Mouse (Mus musculus) granulocyte monocyte progenitor cell, adult 5-6 weeks (primary cell): Measurements from ENCODE around the gene Dazap1. TPM values are rescaled to one million over a fixed set of nuclear protein-coding genes. Genes with fewer than 3 reads are reported as not detected.

Experiments
- ATAC-seq: replicated peaks from 2 replicates; pipeline ENCODE4 v1.8.0; 2016; ENCODE audit warnings: mild to moderate bottlenecking, moderate TSS enrichment, inconsistent platforms; ENCODE audit not compliant: poor library complexity, severe bottlenecking
- total RNA-seq, 2 experiments: library from RNA; stranded (forward) in 1 of 2; stranded (reverse) in 1 of 2; fragments of 200-712, 200-1000 nt in 1 of 2; fragments of >200 nt in 1 of 2; fragmentation: Nextera tagmentation in 1 of 2; gene quantifications; 2 replicates each; pipeline ENCODE4 v1.2.3; 2014 to 2017

Gene Dazap1
- total RNA-seq, 2 experiments from 2014 or later, result 128 to 157 TPM

DNA sequence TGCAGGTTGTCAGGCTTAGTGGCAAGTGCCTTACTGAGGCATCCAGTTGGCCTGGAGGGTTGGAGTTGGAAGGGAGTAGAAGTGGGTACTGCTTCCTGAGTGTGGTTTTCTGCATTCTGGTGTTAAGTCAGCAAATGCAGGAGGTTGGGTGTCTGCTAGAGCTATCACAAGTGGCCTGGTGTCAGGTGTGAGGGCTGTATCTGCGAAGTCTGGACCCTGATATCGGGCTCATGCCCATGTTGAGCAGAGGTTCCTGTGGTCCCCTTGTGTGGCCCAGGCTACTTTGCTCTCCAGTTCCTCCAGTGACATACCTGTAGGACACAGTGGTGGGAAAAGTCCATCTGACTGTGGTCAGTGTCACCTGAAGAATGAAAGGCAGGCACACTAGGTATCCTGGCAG is 8.8 kb downstream of the Dazap1 start:
- no peak for ATAC-seq

DNA sequence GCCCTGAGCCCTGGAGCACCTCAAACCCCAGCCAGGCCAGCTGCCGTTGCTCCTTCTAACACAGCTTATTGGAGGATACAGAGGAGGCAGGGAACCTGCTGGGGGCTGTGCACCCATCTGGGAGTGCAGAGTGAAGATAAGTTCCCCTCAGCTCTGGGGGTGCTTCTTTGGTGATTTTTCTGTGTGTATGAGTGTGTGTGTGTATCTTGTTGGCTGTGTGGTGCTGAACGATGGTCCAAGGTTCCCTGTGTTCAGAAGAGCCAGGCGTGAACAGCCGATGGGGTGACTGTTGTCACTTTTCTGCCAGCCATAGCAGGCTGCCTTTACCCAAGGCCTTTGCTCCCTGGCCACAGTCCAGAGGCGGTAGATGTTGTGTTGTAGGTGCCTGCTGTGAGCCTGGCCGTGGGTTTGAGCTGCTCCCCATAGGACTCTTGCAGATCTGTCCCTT is 9.5 kb downstream of the Dazap1 start:
- no peak for ATAC-seq

DNA sequence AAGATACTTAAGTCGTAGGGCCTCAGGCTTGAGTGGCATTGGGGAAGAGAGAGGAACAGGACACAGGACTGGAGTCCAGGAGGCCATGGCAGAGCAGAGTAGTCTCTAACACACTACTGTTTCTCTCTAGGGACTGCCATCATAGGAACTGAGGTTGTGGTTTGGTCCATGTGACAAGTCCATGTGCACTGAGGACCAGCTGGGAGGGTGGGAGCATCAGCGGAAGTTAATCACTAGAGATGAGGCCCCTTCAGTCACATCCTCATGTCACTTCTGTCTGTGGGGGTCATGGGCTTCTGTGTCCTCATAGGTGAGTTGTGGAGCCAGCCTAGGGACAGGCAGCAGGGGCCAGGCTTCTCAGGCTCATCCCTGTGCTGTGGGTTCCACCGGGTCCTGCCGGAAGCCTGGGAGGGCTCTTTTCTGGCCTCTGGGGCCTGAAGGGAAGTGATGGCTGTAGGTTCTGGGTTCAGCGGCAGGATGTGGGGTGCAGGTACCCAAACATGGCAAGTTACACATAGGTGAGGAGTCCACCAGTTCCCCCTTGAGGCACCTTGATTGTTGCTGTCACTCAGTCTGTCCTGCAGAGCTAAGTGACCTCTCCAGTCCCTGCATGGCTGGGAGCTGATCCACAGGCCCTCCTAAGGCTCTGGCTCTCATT is 10.0 kb downstream of the Dazap1 start:
- ATAC-seq, result peak; percentile 63

DNA sequence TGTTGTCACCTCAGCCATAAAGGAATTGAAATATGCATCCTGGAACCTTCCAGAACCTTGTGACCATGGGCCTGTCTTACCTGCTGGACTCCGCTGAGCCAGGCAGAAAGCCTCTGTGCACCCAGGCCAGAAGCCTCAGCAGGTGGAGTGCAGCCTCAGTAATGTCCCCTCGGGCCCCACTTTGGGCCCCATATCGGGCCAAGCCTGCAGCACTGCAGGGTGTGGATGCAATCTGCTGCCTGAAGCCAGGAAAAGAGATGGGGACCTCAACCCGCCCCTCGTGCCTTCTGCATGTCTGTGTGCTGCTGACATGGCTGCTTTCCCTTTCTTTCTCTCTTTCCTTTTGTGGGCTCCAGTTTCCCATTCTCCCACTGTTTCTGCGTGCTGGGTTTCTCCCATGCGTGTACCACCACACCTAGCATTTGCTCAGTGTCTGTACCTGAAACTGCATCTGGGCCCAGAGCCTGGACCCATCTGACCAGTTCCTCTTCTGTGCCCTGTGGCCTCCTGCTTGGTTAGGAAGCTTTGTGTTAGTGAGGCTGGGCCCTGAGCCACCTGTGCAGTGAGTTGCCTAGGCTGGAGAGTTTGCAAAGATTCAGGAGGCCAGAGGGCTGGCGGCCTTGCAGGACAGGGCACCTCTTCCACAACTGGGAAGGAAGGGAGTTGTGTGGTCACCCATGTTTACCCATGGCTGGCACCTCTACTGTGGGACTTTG is 10.7 kb downstream of the Dazap1 start:
- no peak for ATAC-seq

DNA sequence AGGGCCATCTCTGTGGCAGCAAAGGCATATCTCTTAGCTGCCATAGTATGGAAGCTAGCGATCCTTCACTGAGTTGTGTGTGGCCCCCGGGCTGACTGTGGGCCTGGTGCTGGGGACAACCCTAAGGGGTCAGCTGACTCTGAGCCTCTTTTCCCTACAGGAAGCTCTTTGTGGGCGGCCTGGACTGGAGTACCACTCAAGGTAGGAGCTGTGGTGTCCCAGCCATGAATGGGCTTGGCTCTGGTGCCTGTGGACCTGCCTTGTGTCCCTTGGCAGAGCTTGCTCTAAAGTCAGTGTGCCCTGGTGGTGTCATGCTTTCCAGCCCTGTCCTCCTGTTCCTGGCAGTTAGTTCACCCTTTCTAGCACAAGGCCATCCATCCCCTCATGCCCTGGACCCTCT is 12.6 kb downstream of the Dazap1 start:
- ATAC-seq, result no peak

DNA sequence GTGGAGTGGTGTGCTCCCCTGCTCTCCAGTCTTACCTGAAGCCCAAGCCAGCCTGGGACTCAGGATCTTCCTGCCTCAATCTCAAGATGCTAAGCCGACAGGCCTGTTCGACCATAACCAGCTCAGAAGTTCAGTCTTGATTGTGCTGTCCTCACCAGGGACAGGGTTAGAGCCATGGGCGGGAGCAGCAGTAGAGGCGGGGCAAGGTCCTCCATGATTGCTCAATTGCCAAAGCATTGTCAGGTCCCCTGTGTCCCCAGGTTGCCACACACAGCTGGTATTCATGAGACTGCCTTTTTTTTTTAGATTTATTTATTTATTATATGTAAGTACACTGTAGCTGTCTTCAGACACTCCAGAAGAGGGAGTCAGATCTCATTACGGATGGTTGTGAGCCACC is 15.0 kb downstream of the Dazap1 start:
- ATAC-seq, result peak; percentile 41; the same call in 1 of the 2 replicates

DNA sequence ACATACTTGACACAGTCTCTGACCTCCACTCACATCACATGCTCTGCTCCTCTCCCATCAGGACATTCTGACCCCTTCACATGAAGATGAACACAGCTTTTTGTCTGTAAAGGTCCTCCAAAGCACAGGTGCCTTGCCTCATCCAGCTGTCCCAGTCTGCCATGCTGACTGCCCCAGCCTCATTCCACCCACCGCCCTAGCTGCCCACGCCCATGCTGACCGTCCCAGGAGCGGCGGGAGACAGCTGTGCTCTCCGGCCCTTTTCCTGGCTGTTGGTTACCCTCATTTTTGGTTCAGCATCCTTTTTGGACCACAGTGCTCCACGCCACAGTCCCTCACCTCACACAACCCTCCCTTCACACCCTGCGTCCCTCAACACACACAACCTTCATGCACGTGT is 17.1 kb downstream of the Dazap1 start:
- no peak for ATAC-seq

DNA sequence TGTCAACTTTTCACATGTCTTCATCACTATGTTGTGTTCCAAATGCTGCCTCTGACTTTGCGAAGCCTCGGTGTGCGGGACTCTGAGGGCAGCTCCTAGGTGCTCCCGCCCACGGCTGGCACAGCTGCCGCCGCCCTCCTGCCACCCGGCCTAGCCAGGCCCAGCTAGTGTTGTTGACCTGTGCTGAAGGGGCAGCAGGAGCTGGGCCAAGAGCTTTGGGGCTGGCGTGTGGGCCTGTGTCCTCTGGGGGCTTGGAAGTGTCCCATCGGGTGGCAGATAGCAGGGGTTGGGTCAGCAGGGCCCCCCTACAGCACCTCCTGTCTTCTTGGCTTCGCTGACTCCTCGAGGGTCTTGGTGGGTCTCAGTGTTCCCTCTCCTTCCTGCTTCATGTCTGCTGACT is 18.0 kb downstream of the Dazap1 start:
- ATAC-seq, result no peak

DNA sequence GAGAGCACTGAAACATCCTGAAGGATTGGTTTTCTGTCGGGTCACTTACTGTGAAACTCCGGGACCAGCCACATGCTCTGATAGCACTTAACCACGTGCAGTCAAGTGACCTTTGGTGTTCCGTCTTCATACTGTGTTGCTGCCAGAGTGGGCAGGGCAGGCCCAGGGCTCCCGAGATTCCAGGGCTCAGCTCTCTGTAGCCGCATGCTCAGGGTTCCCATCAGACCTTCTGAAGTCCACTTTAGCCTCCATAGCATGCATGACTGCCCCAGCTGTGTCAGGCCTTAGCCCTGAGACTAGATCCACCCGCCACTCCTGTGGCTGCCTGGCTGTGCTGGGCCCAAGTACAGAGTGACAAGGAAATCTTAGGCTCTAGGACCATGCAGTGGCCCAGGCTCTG is 20.0 kb downstream of the Dazap1 start:
- ATAC-seq, result no peak

DNA sequence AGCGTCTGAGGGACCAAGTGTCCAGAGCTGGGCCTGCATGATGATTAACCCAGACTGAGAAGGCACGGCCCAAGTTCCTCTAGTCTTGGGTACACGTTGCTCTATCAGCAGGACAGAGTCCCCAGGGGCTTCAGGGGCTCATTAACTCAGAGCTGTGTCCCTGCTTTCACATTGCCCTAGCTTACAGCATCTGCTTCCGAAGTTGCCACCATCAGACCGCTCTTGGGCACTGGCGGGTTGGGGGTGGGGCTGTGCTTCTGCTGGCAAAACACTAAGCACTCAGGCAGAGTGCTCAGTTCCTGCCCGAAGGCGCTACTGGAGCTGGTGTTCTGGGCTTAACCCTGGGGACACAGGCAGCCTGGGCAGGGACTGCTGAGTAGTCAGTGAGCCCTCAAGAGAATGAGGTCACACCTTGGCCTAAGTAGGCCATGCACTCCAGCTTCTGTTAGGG is 20.7 kb downstream of the Dazap1 start:
- ATAC-seq, result peak; percentile 21; the same call in 1 of the 2 replicates

DNA sequence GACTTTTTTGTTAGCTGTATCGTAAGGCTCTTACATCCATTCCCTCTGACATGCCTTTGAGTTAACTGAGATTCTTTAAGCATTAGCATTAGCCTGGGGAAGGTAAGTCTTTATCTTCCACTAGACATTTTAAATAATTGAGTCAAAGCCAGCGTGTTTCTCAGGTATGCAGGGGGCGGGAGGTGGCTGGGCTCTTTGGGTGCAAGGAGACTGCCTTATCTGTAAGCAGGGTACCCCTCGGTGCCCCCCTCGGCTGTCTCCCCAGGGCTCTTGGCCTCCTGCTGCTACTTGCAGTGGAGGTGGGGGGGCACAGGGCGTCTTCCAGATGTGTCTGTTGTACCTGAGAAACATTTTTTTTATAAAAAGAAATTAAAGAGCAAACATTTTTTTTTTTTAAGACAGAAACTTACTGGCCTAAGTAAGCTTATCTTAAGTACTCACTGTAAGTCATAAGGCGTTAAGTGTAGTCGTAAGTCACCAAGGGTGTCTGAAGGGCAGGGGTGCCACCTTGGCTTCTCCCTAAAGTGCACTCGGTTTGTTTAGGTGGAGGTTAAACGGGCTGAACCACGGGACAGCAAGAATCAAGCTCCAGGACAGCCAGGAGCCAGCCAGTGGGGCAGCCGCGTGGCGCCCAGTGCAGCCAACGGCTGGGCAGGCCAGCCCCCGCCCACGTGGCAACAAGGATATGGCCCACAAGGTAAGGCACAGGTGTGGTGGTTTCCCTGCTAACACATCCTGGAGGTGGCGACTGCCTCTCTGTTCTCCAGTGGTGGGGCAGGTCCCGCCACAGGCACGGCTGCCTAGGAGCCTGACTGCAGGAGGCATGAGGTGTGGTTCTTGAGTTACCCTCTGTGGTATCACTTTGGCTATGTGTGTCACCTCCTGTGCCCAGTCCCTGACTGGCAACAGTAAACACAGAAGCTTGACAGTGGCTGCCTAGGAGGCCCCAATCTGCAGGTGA is 21.5 kb downstream of the Dazap1 start:
- ATAC-seq, result no peak

DNA sequence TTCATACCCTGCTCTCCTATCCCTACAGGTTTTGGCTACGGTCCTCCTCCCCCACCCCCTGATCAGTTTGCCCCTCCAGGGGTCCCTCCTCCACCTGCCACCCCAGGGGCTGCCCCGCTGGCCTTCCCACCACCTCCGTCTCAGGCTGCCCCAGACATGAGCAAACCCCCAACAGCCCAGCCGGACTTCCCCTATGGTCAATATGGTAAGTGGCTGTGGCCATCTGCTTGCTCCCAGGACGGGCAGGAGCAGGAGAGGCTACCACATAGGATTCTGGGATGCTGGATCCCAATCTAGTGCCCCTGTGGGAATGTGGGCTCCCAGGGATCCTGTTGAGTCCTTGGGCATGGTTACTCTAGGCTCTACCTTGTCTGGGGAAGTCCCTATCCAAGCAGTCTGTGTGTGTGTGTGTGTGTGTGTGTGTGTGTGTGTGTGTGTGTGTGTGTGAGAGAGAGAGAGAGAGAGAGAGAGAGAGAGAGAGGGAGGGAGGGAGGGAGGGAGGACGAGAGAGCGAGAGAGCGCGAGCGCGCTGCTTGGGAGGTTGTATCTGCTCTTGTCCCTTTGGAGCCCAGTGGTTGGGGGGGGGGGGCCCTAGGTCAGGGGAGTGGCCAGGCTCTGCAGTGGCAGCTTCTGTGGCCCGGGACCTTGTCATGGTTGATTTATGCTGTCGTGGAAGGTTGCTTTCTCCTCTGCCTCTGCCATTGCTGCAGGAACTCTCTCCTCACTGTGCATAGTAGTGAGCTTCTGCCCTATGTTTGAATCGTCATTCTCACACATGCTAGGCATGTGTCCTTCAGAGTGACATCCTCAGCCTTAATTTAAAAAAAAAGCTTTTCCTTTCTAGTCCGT is 24.2 kb downstream of the Dazap1 start:
- ATAC-seq, result no peak

DNA sequence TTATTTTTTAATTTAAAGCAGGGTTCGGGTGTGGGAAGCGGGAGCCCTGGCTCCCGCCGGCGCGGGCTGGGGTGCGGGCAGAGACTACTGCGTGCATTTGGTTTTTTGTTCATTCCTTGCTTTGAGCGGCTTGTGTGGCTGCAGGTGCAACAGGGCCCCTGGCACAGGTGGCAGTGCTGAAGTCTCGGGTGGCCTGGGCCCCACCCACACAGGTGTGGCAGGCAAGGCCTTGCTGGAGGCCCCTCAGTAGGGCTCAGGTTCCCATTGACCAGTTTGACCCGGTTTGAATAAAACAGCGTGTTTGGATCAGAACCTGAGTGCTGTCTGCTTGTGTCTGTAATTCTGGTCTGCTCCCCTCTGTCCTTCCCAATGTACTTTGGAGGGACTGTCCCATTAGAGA is 26.8 kb downstream of the Dazap1 start:
- ATAC-seq, result no peak

DNA sequence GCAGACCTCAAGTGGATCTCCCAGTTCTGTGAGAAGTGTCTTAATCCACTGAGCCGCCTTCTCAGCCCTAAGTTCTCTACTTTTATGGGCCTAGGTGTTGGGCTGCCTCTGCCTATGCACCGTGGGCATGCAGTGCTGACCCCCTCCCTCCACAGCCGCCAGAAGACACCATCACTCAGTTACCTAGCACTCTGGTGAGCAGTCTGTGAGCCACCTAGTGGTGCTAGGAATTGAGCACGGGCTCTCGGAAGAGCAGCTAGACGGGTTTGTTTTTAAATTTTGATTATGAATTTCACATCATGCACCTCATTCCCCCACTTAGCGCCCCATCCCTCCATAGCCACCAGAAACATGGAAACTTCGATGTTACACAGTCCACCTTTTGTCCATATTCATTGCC is 27.4 kb downstream of the Dazap1 start:
- no peak for ATAC-seq

DNA sequence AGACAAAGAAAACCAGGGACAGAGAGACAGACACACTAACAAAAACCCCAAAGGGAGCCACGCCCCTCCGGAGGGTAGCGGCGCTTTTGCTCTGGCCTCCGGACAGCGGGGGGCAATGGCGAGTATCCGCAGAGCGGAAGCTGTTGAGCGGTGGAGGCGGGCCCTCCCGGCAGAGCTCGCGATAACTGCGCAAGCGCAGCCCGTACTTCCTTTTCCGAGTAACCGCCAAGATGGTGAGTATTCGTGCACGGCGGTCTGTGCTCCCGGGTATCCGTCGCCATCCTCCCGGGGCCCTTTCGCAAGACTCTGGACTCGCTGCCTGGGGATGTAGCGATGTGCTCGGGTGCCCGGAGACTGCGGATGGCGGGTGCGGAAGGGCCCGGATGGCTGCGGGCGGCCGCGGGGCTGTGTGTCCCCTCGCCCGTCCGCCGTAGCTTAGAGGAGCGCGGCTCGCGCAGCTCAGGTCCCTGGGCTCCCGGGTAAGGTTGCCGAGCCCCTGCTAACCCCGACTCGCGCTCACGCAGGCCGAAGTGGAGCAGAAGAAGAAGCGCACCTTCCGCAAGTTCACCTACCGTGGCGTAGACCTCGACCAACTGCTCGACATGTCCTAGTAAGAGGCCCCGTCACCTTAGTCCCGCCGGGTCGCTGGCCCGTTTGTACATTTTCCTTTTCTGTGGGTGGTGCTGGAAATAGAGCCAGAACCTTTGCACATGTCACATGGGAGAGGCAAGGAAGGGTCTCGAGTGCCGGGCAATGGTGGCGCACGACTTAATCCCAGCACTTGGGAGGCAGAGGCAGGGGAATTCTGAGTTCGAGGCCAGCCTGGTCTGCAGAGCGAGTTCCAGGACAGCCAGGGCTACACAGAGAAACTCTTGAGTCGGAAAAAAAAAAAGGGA is 31.2 kb downstream of the Dazap1 start, which contains the start of gene Rps15:
Gene Rps15, plus strand, starts transcription at position 203 of the 896 bp plus-strand sequence.
- peak; percentile 90 for ATAC-seq

DNA sequence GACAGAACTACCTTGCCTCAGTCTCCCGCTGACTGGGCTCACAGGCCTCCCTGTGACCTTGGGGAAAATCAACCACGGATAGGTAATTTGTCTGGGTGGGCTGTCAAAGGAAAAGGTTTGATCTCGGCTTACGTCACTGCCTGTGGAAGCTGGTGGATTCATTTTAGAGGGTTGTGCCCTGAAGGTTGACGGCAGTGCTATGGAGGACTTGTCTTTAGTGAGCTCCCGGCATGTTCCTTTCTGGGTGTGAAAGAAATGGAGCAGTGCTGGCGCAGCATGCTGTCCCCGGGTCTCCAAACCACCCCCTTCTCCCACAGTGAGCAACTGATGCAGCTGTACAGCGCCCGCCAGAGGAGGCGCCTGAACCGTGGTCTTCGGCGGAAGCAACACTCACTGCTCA is 32.0 kb downstream of the Dazap1 start:
- ATAC-seq, result no peak

DNA sequence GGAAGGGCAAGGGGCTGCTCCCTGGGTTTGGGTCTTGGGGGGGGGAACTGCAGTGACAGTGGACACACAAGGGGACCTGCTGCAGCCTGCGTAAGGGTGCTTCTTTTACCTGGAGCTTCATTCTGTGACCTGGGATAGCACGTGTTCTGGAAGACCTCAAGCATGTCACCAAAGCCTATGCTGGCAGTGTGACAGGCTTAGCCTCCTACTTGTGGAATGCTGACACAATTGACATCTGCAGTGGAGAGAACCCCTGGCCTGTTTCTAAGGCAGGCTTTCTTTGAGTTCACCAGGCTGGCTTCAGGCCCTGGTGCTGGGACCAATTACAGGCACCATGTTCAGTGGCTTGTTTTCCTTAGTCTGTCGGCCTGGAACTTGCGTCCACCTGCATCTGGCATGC is 33.0 kb downstream of the Dazap1 start:
- ATAC-seq, result no peak

DNA sequence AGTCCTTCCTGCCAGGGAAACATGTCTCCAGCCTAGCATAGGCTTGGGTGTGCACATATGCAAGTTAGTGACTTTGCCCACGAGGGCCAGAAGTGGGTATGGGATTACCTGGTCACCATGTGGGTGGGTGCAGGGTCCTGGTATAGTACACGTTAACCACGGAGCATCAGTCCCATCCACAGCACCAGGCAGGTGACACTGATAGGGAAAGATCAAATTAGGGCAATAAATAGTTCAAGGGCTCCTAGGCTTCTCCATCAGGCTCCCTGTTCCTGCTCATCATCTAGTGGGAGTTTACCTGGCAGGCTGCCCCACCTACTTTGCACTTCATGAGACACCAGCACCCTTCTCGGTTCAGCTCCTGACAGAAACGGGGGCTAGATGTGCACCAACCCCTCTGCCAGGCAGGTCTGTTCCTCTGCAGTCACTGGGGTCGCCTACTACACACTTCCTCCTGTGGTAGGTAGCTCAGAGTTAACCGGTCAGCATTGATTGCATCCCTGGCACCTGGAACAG is 33.6 kb downstream of the Dazap1 start:
- ATAC-seq, result no peak
